13 mouse cellular contexts compared by ENCODE assay signal in genomic region chr10:51011391-51012150, GRCm38 (mm10).
DNase-seq lines count a peak whose midpoint lies in the region; ATAC-seq and TF ChIP-seq lines count a peak whose summit lies in the region.
"Had no signal": no experiment of that assay in that cellular context is flagged by ENCODE, and none has a peak within 500 bp of the region (broad histone marks: within the 10 kb centered on the region; RNA-seq: fewer than 3 reads in every experiment).

No protein-coding gene starts in this region.

- no peak overlapping the region for H3K9ac ChIP-seq in heart, embryonic 15.5 days
- no peak overlapping the region for H3K9ac ChIP-seq in embryonic facial prominence, embryonic 14.5 days (ENCODE audit: low read depth, low read length)
- H3K9ac ChIP-seq in hindbrain, postnatal 0 days (replicated peaks; ENCODE audit: low read length), result no peak overlapping the region
- H3K9ac ChIP-seq in neural tube, embryonic 14.5 days (replicated peaks; ENCODE audit: low read depth, low read length), result no peak overlapping the region
- H3K9ac ChIP-seq: lung, embryonic 14.5 days had no signal

- WGBS in heart, embryonic 15.5 days, result 28% methylated on average over 8 of the region's 8 CpGs
- WGBS in embryonic facial prominence, embryonic 14.5 days, result 17% methylated on average over 8 of the region's 8 CpGs
- 8% methylated on average over 8 of the region's 8 CpGs for WGBS in hindbrain, postnatal 0 days
- 3% methylated on average over 8 of the region's 8 CpGs for WGBS in neural tube, embryonic 14.5 days

- peak overlapping the region; percentile 38 for H3K4me2 ChIP-seq in heart, embryonic 15.5 days
- H3K4me2 ChIP-seq in embryonic facial prominence, embryonic 14.5 days (ENCODE audit: low read depth, low read length), result no peak overlapping the region
- H3K4me2 ChIP-seq in hindbrain, postnatal 0 days (ENCODE audit: low read depth, low read length), result peak overlapping the region; percentile 31; the same call in 1 of the 2 replicates
- no peak overlapping the region for H3K4me2 ChIP-seq in neural tube, embryonic 14.5 days (ENCODE audit: low read depth, low read length)
- H3K4me2 ChIP-seq: lung, embryonic 14.5 days had no signal

- H3K36me3 ChIP-seq in heart, embryonic 15.5 days, result no peaks in the 10 kb centered on the region
- H3K36me3 ChIP-seq in embryonic facial prominence, embryonic 14.5 days (ENCODE audit: control insufficient read depth, insufficient read depth, low read length), result no peaks in the 10 kb centered on the region
- no peaks in the 10 kb centered on the region for H3K36me3 ChIP-seq in hindbrain, postnatal 0 days (ENCODE audit: insufficient read depth, low read length)
- no peaks in the 10 kb centered on the region for H3K36me3 ChIP-seq in neural tube, embryonic 14.5 days (ENCODE audit: control insufficient read depth, insufficient read depth, low read length)

- H3K27ac ChIP-seq in heart, embryonic 15.5 days, result no peak overlapping the region
- H3K27ac ChIP-seq in embryonic facial prominence, embryonic 14.5 days (replicated peaks; ENCODE audit: low read depth, low read length), result no peak overlapping the region
- H3K27ac ChIP-seq in hindbrain, postnatal 0 days, result no peak overlapping the region
- no peak overlapping the region for H3K27ac ChIP-seq in neural tube, embryonic 14.5 days (ENCODE audit: low read depth, low read length)

- TF ChIP-seq CTCF in hindbrain, postnatal 0 days (IDR thresholded peaks at IDR 0.05; ENCODE audit: low read depth), result no peak

- ATAC-seq in heart, embryonic 15.5 days (replicated peaks; ENCODE audit: insufficient number of reproducible peaks, insufficient read depth, low FRiP score, low read depth), result no peak
- no peak for ATAC-seq in embryonic facial prominence, embryonic 14.5 days (ENCODE audit: low read depth)
- peak; percentile 43; the same call in 1 of the 2 replicates for ATAC-seq in hindbrain, postnatal 0 days
- ATAC-seq in neural tube, embryonic 14.5 days (ENCODE audit: low read depth), result peak; percentile 79
- ATAC-seq in activated CD4-positive, CD25-positive, alpha-beta regulatory T cell, adult 4 months, result no peak
- ATAC-seq: CD4-positive, CD25-positive, alpha-beta regulatory T cell, adult 4 months had no signal

- H3K9me3 ChIP-seq in heart, embryonic 15.5 days (replicated peaks), result no peaks in the 10 kb centered on the region
- H3K9me3 ChIP-seq in embryonic facial prominence, embryonic 14.5 days (ENCODE audit: control insufficient read depth, low read length), result no peaks in the 10 kb centered on the region
- no peaks in the 10 kb centered on the region for H3K9me3 ChIP-seq in hindbrain, postnatal 0 days (ENCODE audit: low read length)
- no peaks in the 10 kb centered on the region for H3K9me3 ChIP-seq in neural tube, embryonic 14.5 days (ENCODE audit: control insufficient read depth, low read length)

- peaks cover 9% of the 10 kb centered on the region for H3K4me1 ChIP-seq in heart, embryonic 15.5 days (replicated peaks)
- 0 out of 2 replicates have a peak, but pooled peaks cover 3% of the 10 kb centered on the region for H3K4me1 ChIP-seq in embryonic facial prominence, embryonic 14.5 days (ENCODE audit: control insufficient read depth, insufficient read depth, low read length)
- H3K4me1 ChIP-seq in hindbrain, postnatal 0 days (ENCODE audit: insufficient read depth, low read length), result peaks cover 3% of the 10 kb centered on the region; the same call in 1 of the 2 replicates
- H3K4me1 ChIP-seq in neural tube, embryonic 14.5 days (ENCODE audit: control insufficient read depth, insufficient read depth, low read length), result 0 out of 2 replicates have a peak, but pooled peaks cover 3% of the 10 kb centered on the region

- no peak overlapping the region for H3K4me3 ChIP-seq in heart, embryonic 15.5 days
- no peak overlapping the region for H3K4me3 ChIP-seq in embryonic facial prominence, embryonic 14.5 days (ENCODE audit: low read depth, low read length)
- H3K4me3 ChIP-seq in hindbrain, postnatal 0 days (ENCODE audit: low read length), result no peak overlapping the region
- no peak overlapping the region for H3K4me3 ChIP-seq in neural tube, embryonic 14.5 days (ENCODE audit: low read depth, low read length)

- H3K27me3 ChIP-seq in heart, embryonic 15.5 days, result no peaks in the 10 kb centered on the region
- H3K27me3 ChIP-seq in embryonic facial prominence, embryonic 14.5 days (replicated peaks; ENCODE audit: control insufficient read depth, insufficient read depth, low read length), result no peaks in the 10 kb centered on the region
- H3K27me3 ChIP-seq in hindbrain, postnatal 0 days (ENCODE audit: insufficient read depth, low read length), result no peaks in the 10 kb centered on the region
- no peaks in the 10 kb centered on the region for H3K27me3 ChIP-seq in neural tube, embryonic 14.5 days (ENCODE audit: control insufficient read depth, insufficient read depth, low read length)

- DNase-seq in heart, adult 18-20 months, result no peak
- peak; percentile 37 for DNase-seq in embryonic facial prominence, embryonic 14.5 days (ENCODE audit: low spot score)
- DNase-seq in hindbrain, postnatal 0 days (ENCODE audit: low spot score), result peak; percentile 24
- DNase-seq in right cerebral cortex, postnatal 10 days (ENCODE audit: low spot score in 2 of 2), result no peak
- DNase-seq in layer of hippocampus, postnatal 10 days (ENCODE audit: low spot score in 2 of 2), result no peak
- DNase-seq: kidney, postnatal 25 days; left cerebral cortex, postnatal 4 days; lung, embryonic 14.5 days; thymus, postnatal 25 days had no signal

Comparison
In these comparisons a context has a peak if more than half of its experiments do, and no peak if none do; other contexts are left out.
1. ATAC-seq: peak in hindbrain, postnatal 0 days (single experiment) and neural tube, embryonic 14.5 days (single experiment); none in heart, embryonic 15.5 days (single experiment), embryonic facial prominence, embryonic 14.5 days (single experiment) and activated CD4-positive, CD25-positive, alpha-beta regulatory T cell, adult 4 months (single experiment).
2. H3K4me2 ChIP-seq: peak in heart, embryonic 15.5 days (single experiment) and hindbrain, postnatal 0 days (single experiment); none in embryonic facial prominence, embryonic 14.5 days (single experiment) and neural tube, embryonic 14.5 days (single experiment).
3. DNase-seq: peak in embryonic facial prominence, embryonic 14.5 days (single experiment) and hindbrain, postnatal 0 days (single experiment); none in heart, adult 18-20 months (0 of 2), right cerebral cortex, postnatal 10 days (0 of 2) and layer of hippocampus, postnatal 10 days (0 of 2).